Mouse (Mus musculus): ENCODE data around the gene Olfr1392.

- peak; percentile 39; the same call in 1 of the 2 replicates for TF ChIP-seq CTCF (IDR thresholded peaks at IDR 0.05; ENCODE audit: extremely low read depth, insufficient read depth, insufficient read length, insufficient replicate concordance)
- TF ChIP-seq POLR2A (IDR thresholded peaks at IDR 0.05; ENCODE audit: low read depth, low read length): no peak
Measured at GRCm38 (mm10) chr11:49271334-49271733, 13.7 kb upstream of the Olfr1392 start.

All from spleen, adult 2 months (tissue).